Mouse (Mus musculus) c-Kit-positive CD71-positive TER-119-positive erythroid progenitor cells, embryonic 14.5 days (primary cell): ENCODE measurements around the gene Gsto2.
"Not testable (repeated sequence)": the region's sequence is repeated elsewhere in the genome, so short reads cannot be mapped to it uniquely, and the experiment has no call there.

Experiments used
- DNase-seq: peaks from one replicate; pipeline ENCODE4 v3.0.0-alpha.2; 2013; ENCODE audit warnings: low spot score

Gsto2 gene

DNA sequence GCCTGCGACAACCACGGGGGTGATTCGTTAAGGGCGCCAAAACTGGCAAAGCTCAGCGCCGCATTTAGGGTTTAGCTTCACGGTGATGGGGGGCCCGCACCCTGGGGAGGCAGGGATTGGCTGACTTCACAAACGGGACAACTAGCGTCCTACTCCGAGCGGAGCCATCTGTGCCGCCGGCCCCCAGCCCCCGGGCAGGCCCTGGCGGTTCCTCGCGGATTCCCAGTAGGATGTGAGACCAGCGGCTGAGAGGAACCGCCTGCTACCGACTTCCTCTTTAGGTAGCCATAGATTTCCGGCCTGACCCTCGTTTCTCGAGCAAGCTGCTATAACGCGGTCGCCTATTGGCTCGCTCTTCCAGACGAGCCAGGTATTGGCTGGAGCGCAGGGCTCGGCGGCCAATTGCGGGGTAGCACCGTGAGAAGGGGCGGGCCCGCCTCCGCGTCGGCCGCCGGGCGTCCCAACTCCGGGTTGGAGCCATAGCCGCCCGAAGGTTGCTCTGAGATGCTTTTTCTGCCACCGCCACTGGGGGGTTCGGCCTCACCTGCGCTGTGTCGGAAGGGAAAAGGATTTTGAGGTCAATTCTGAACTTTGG is at the start of gene Gsto2:
Gene Gsto2, plus strand, starts transcription at position 182 of the 595 bp plus-strand sequence.
- DNase-seq = peak; percentile 92

DNA sequence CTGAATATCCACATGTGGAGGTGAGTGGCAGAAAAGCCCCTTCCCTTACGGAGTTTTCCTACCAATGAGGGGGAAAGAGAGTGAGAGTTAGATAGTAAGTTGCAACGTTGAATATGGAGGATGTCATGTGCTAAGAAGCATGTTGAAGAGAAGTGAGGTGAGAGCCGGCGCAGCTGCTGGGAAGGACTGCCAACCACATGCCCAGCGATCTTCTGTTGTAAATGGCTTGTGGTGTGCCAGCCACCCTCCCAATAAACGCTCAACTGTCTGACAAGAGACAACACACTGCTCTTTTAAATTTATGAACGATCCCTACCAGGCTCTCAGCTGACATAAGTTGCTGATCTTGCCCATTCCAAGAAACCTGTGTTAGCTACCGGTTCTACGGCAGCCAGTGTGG is 47.6 kb upstream of the Gsto2 start:
- no peak for DNase-seq

DNA sequence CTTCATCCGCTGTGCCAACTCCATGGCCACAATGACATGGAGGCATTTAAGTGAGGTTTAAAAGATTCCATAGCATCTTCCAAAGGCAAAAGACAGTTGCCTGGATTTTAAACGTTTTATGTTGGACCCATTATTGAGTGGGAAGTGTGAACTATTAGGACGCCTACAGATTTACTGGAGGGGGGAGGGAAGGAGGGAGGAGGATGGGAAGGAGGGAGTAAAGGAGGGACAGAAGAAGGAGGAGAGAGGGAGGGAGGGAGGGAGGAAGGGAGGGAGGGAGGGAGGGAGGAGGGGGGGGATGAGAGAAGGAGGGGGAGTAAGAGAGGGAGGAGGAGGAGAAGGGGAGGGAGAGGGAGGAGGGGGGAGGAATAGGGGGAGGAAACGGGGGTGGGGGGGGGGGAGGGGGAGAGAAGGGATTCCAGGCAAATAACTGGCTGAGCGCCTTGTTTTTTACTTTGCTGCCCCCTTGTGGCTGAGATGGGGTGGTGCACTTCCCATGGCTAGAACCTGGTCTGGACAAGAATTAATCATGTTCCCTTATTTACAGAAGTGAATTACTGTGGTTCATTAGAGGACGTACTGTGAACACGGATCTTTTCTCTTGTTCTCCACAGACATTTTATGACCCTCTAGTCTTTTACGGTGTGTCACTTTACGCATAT is 44.4 kb upstream of the Gsto2 start:
- peak; percentile 54 for DNase-seq

GRCm38 (mm10) chr19:47821494-47821872 is 43.9 kb upstream of the Gsto2 start:
- DNase-seq = no peak

DNA sequence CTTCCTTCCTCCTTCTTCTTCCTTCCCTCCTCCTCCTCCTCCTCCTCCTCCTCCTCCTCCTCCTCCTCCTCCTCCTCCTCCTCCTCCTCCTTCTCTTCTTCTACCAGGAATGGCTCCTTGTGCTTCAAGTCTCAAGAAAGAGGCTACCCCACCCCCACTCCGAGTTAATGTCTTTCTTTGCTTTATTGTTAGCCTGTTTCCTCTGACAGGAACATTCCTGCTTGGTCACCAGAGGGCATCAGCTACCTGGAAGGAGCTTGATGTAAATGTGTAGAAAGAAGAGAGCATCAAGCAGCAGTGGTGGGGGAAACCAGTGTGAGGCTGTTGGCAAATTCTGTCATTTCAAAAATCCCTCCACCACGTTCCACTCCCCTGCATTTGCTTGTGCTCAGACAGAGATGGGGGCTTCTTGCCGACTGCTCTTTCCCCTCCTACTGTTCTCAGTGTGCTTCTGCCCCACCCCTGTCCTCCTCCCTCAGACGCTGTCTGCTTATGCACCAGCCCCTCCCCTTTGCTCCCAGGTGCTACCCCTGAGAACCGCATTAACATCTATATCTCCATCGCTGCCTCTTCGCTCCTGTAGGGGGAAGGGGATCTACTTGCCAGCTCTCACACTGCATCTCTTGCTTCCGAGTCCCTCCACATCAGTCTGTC is 43.1 kb upstream of the Gsto2 start:
- no peak for DNase-seq

GRCm38 (mm10) chr19:47824026-47824425 is 41.3 kb upstream of the Gsto2 start:
- DNase-seq = no peak

DNA sequence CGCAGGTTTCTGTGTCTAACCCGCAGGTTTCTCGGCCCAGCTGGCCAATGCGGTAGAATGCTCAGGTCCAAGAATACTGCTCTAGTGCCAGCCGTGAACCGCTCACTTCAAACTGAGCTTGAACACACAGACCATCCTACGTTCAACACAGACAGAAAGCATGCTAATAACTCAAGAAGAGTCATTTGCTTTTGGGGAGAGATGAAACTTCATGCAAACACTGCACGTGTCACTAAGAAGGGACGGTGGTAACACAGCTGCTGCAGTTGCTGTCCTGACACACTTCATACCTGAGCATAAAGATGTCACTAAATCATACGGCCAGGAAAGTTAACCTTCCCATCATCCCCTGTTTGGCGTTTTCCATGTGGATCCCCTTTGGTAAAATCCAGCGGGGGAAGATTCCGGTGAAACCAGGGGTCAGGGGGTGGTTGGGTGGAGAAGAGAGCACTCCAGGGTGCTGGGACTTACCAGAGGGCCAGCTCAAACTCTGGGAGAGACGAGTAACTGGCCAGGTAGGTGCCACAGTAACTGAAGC is 35.4 kb upstream of the Gsto2 start:
- no peak for DNase-seq

GRCm38 (mm10) chr19:47831111-47831510 is 34.2 kb upstream of the Gsto2 start:
- DNase-seq = no peak

- DNase-seq = no peak
These were observed 33.0 kb upstream of the Gsto2 start for GRCm38 (mm10) chr19:47832316-47832715.

DNA sequence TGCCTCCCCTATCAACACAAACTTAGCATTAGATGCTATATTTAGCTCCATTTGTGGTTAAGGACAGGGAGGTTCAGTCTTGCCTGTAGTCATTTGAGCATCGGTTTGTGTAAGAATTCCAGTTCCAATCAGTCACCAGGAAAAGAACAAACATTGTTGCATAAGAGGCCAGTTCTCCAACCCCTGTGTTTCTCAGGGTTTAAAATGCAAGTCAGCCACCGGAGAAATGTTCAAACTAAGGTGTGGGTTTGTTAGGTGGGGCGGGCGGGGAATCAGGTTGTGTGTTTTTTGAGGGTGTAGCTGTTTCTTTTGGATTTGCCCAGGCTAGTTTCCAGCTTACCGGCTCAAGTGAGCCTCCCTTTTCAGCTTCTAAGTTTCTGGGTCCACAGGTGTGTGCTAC is 30.7 kb upstream of the Gsto2 start:
- no peak for DNase-seq

- DNase-seq = no peak
These were observed 29.6 kb upstream of the Gsto2 start for GRCm38 (mm10) chr19:47835776-47836175.

GRCm38 (mm10) chr19:47836701-47837526 is 28.4 kb upstream of the Gsto2 start:
- DNase-seq = no peak

GRCm38 (mm10) chr19:47837527-47837901 is 27.8 kb upstream of the Gsto2 start:
- no peak for DNase-seq

GRCm38 (mm10) chr19:47841234-47841633 is 24.1 kb upstream of the Gsto2 start:
- not testable (repeated sequence) for DNase-seq

DNA sequence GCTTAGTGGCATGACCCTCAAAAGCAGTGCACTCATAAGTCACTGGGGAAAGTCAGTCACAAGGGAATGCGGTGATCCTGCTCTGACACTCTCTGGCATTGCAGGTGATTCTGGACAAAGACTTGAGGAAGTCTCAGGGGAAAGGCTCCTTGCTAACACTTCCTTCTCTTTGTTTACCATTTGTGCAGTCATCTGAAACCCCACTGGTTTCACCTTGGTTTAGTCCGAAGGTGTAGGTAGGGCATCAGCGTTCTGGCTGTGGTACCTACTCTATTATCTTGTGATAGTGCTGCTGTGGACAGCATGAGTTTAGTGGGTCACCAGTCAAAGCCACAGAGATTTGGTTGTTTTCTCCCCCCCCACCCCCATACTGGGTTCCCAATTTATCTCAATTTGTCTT is 15.6 kb upstream of the Gsto2 start:
- no peak for DNase-seq

GRCm38 (mm10) chr19:47852131-47852530 is 13.2 kb upstream of the Gsto2 start:
- not testable (repeated sequence) for DNase-seq

GRCm38 (mm10) chr19:47853053-47853452 is 12.3 kb upstream of the Gsto2 start:
- DNase-seq = no peak

DNA sequence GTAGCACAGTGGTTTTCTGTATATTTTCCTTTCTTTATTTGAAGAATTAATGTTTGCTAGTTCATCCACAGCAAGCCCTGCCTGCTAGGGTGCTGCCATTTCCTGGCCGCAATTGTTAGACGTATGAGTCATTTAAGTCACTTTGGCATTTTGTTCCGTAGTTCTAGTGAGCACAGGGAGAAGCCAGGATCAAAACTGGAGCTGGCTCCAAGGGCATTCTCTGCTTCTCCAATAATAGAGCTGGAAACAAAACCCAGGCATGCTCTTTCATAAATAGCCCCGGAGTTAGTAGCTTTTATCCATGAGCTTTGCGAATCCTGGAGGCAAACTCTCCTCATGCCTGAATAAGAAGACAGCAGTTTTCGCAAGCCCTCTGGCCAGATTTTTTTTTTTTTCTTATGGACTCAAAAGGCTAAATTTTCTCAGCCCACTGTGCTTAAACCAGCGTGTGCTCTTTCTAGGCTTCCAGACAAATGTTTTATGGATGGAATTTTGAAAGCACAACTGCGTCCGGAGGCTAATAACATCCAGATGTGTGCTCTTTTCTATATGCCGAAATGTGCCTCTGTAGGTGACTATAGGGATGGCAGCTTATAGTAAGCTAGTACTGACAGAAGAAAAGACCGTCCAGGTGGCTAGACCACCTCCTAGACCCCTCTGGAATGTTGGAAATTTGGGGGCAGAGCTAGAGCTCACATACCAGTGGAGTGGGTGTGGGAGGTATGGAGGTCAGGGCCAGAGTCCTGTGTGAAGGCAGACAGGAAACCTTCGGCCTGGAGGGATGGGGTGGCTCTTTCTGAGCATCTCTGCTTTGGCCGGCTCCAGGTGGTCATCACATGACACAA is 11.2 kb upstream of the Gsto2 start:
- DNase-seq = no peak

DNA sequence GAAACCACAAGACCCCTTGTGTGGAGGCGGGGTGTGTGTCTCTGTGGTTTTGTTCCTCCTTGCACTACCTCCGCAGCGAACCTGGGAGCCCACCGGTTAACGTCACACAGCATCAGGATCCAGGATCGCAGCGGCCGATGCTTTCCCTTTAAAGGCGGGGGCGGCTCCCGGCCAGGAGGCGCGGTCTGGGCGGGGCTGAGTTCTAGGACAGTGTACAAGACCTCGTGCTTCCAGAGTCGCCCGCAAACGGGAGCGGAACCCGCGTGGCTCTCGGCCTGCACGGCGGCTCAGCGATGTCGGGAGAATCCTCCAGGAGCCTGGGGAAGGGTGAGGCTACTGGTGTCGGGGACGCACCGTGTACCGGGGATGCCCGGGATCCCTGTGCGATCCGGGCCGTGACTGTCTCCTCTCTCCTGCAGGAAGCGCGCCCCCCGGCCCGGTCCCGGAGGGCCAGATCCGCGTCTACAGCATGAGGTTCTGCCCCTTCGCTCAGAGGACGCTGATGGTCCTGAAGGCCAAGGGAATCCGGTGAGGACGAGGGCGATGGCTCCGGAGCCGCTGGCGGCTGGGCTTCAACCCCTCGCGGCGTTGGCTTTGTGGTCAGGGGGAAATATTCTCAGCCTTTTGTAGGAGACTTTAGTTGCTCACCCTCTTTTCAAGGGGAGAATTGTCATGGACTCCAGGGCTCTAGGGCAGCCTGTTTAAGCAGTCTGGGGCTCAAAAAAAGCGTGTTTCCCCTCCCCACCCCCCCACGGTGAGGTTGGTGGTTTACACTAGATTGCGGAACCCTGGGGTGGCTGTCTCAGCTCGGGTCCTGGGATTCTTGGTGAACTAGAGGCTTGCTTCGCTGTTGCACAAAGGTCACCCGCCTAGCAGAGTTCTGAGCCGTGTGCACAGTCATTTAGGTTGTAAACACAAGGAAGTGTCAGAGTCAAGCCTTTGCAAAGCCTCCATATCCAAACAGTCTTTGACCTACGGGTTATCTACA is 10.2 kb upstream of the Gsto2 start, which contains the start of gene Gsto1:
Gene Gsto1, plus strand, starts transcription at position 175 of the 988 bp plus-strand sequence.
- peak; percentile 62 for DNase-seq
